Mouse (Mus musculus) intestine, embryonic 15.5 days (tissue): ENCODE results near the gene Dot1l. TPM values are rescaled to one million over a fixed set of nuclear protein-coding genes. Genes with fewer than 3 reads are reported as not detected.
A peak's percentile ranks its signal among the peaks of the same experiment; 100 is the strongest.

ENCODE experiments used
- ATAC-seq: fragments of 200-750 bp; cut with Nextera tagmentation; 2 replicates; pipeline ENCODE4 v1.8.0; 2017; ENCODE audit warnings: moderate TSS enrichment, moderate library complexity
- H3K27ac ChIP-seq: fragments of 300-500 bp; sonication (generic); 2 replicates; pipeline ENCODE4 v1.5.1; 2015; ENCODE audit warnings: mild to moderate bottlenecking, inconsistent platforms
- H3K27me3 ChIP-seq: fragments of 300-500 bp; sonication (generic); replicated peaks from 2 replicates; pipeline ENCODE4 v1.6.1; 2015; ENCODE audit warnings: inconsistent platforms
- H3K36me3 ChIP-seq: fragments of 300-500 bp; sonication (generic); 2 replicates; pipeline ENCODE4 v1.6.1; 2015; ENCODE audit warnings: inconsistent platforms
- H3K4me1 ChIP-seq: fragments of 300-500 bp; sonication (generic); replicated peaks from 2 replicates; pipeline ENCODE4 v1.6.1; 2015; ENCODE audit warnings: inconsistent platforms
- H3K4me2 ChIP-seq: fragments of 300-500 bp; sonication (generic); replicated peaks from 2 replicates; pipeline ENCODE4 v1.6.1; 2015; ENCODE audit warnings: mild to moderate bottlenecking, inconsistent platforms
- H3K4me3 ChIP-seq: fragments of 300-500 bp; sonication (generic); replicated peaks from 2 replicates; pipeline ENCODE4 v1.5.1; 2015; ENCODE audit warnings: inconsistent platforms
- H3K9ac ChIP-seq: fragments of 300-500 bp; sonication (generic); 2 replicates; pipeline ENCODE4 v1.6.1; 2015; ENCODE audit warnings: inconsistent platforms
- H3K9me3 ChIP-seq: fragments of 300-500 bp; sonication (generic); 2 replicates; pipeline ENCODE4 v1.6.1; 2016; ENCODE audit warnings: inconsistent platforms
- WGBS: fragments of 180-500 bp; shearing (Covaris S2); methylation state at CpG from one replicate; pipeline ENCODE4 v1.1.7; 2015; 5-methylcytosine and 5-hydroxymethylcytosine counted together
- polyA plus RNA-seq: library from polyadenylated mRNA; unstranded; fragments of >200 nt; fragmentation: Nextera tagmentation; extraction: Ambion mirVana; gene quantifications from 2 replicates; pipeline ENCODE4 v1.2.1, GENCODE M21; 2015

Gene Dot1l
- polyA plus RNA-seq, 1 experiment from 2014 or later: 12.0 TPM

- H3K4me3 ChIP-seq: no peak overlapping the region
- H3K4me1 ChIP-seq: no peaks in the 10 kb centered on the region
- peaks cover 66% of the 10 kb centered on the region for H3K36me3 ChIP-seq
- H3K27me3 ChIP-seq: no peaks in the 10 kb centered on the region
- no peaks in the 10 kb centered on the region for H3K9me3 ChIP-seq
- H3K27ac ChIP-seq: no peak overlapping the region
- no peak overlapping the region for H3K9ac ChIP-seq
- no peak for ATAC-seq
- H3K4me2 ChIP-seq: no peak overlapping the region
Measured at GRCm38 (mm10) chr10:80779565-80779964, 24.6 kb downstream of the Dot1l start.

- Histone ChIP-seq H3K9me3 (no peaks in the 10 kb centered on the region), H3K4me2 (no peak overlapping the region), H3K4me1 (no peaks in the 10 kb centered on the region), H3K27me3 (no peaks in the 10 kb centered on the region), H3K36me3 (peaks cover 64% of the 10 kb centered on the region), H3K4me3 (no peak overlapping the region), H3K9ac (no peak overlapping the region), H3K27ac (no peak overlapping the region)
- 99% methylated on average over 2 of the region's 2 CpGs for WGBS
- ATAC-seq: no peak
Measured at GRCm38 (mm10) chr10:80784302-80784701, 29.3 kb downstream of the Dot1l start.

- Histone ChIP-seq H3K27ac (no peak overlapping the region), H3K4me3 (no peak overlapping the region), H3K9me3 (no peaks in the 10 kb centered on the region), H3K36me3 (peaks cover 62% of the 10 kb centered on the region), H3K4me1 (no peaks in the 10 kb centered on the region), H3K9ac (no peak overlapping the region), H3K27me3 (no peaks in the 10 kb centered on the region), H3K4me2 (no peak overlapping the region)
- ATAC-seq: no peak
- 88% methylated on average over 12 of the region's 12 CpGs for WGBS
Measured at GRCm38 (mm10) chr10:80784871-80785270, 29.9 kb downstream of the Dot1l start.

GRCm38 (mm10) chr10:80785963-80786362 is 31.0 kb downstream of the Dot1l start:
- Histone ChIP-seq H3K4me3 (no peak overlapping the region), H3K27ac (no peak overlapping the region), H3K4me2 (no peak overlapping the region), H3K4me1 (no peaks in the 10 kb centered on the region), H3K27me3 (no peaks in the 10 kb centered on the region), H3K9ac (no peak overlapping the region), H3K36me3 (peaks cover 70% of the 10 kb centered on the region), H3K9me3 (no peaks in the 10 kb centered on the region)
- ATAC-seq: no peak
- WGBS: 94% methylated on average over 11 of the region's 11 CpGs

GRCm38 (mm10) chr10:80787517-80787916 is 32.5 kb downstream of the Dot1l start:
- WGBS: 80% methylated on average over 2 of the region's 2 CpGs
- no peak for ATAC-seq
- Histone ChIP-seq H3K4me2 (no peak overlapping the region), H3K4me1 (0 out of 2 replicates have a peak, but pooled peaks cover 7% of the 10 kb centered on the region), H3K4me3 (no peak overlapping the region), H3K36me3 (peaks cover 85% of the 10 kb centered on the region), H3K9me3 (no peaks in the 10 kb centered on the region), H3K27ac (no peak overlapping the region), H3K9ac (no peak overlapping the region), H3K27me3 (no peaks in the 10 kb centered on the region)

- 87% methylated on average over 19 of the region's 19 CpGs for WGBS
- H3K9ac ChIP-seq: no peak overlapping the region
- no peaks in the 10 kb centered on the region for H3K27me3 ChIP-seq
- H3K36me3 ChIP-seq: peaks cover 77% of the 10 kb centered on the region
- H3K27ac ChIP-seq: no peak overlapping the region
- no peak overlapping the region for H3K4me3 ChIP-seq
- H3K4me2 ChIP-seq: no peak overlapping the region
- H3K9me3 ChIP-seq: no peaks in the 10 kb centered on the region
- H3K4me1 ChIP-seq: peaks cover 12% of the 10 kb centered on the region; the same call in 1 of the 2 replicates
- ATAC-seq: no peak; the same call in 1 of the 2 replicates
Measured at GRCm38 (mm10) chr10:80790761-80791404, 35.9 kb downstream of the Dot1l start.

GRCm38 (mm10) chr10:80791476-80792174 is 36.6 kb downstream of the Dot1l start:
- Histone ChIP-seq H3K4me3 (no peak overlapping the region), H3K27ac (no peak overlapping the region), H3K9ac (no peak overlapping the region), H3K4me2 (no peak overlapping the region), H3K9me3 (no peaks in the 10 kb centered on the region), H3K36me3 (peaks cover 70% of the 10 kb centered on the region), H3K27me3 (no peaks in the 10 kb centered on the region), H3K4me1 (peaks cover 18% of the 10 kb centered on the region)
- ATAC-seq: 0 out of 2 replicates have a peak, but pooled peaks have one; percentile 7
- 82% methylated on average over 33 of the region's 33 CpGs for WGBS

GRCm38 (mm10) chr10:80792175-80793032 is 37.4 kb downstream of the Dot1l start:
- Histone ChIP-seq H3K4me2 (no peak overlapping the region), H3K27ac (no peak overlapping the region), H3K9me3 (no peaks in the 10 kb centered on the region), H3K9ac (no peak overlapping the region), H3K4me3 (no peak overlapping the region), H3K36me3 (peaks cover 66% of the 10 kb centered on the region), H3K27me3 (no peaks in the 10 kb centered on the region), H3K4me1 (peaks cover 25% of the 10 kb centered on the region)
- 62% methylated on average over 41 of the region's 41 CpGs for WGBS
- no peak for ATAC-seq

- Histone ChIP-seq H3K36me3 (peaks cover 61% of the 10 kb centered on the region), H3K9ac (no peak overlapping the region)
- WGBS: 89% methylated on average over 13 of the region's 13 CpGs
Measured at GRCm38 (mm10) chr10:80793033-80793784, 38.2 kb downstream of the Dot1l start.

GRCm38 (mm10) chr10:80793803-80794202 is 38.8 kb downstream of the Dot1l start:
- 88% methylated on average over 4 of the region's 4 CpGs for WGBS
- H3K27ac ChIP-seq: no peak overlapping the region

More at GRCm38 (mm10) chr10:80793033-80793784, 38.2 kb downstream of the Dot1l start:
- no peak for ATAC-seq
- Histone ChIP-seq H3K27ac (no peak overlapping the region), H3K9me3 (no peaks in the 10 kb centered on the region), H3K27me3 (no peaks in the 10 kb centered on the region), H3K4me1 (peaks cover 25% of the 10 kb centered on the region), H3K4me3 (no peak overlapping the region), H3K4me2 (no peak overlapping the region)

GRCm38 (mm10) chr10:80794750-80795149 is 39.7 kb downstream of the Dot1l start:
- Histone ChIP-seq H3K4me2 (no peak overlapping the region), H3K9ac (no peak overlapping the region), H3K27me3 (no peaks in the 10 kb centered on the region), H3K4me3 (no peak overlapping the region), H3K36me3 (peaks cover 47% of the 10 kb centered on the region), H3K9me3 (no peaks in the 10 kb centered on the region), H3K4me1 (peaks cover 28% of the 10 kb centered on the region), H3K27ac (no peak overlapping the region)
- ATAC-seq: no peak
- WGBS: 81% methylated on average over 8 of the region's 8 CpGs

More at GRCm38 (mm10) chr10:80793803-80794202, 38.8 kb downstream of the Dot1l start:
- Histone ChIP-seq H3K4me3 (no peak overlapping the region), H3K9ac (no peak overlapping the region), H3K27me3 (no peaks in the 10 kb centered on the region), H3K4me1 (peaks cover 25% of the 10 kb centered on the region), H3K9me3 (no peaks in the 10 kb centered on the region), H3K4me2 (no peak overlapping the region), H3K36me3 (peaks cover 55% of the 10 kb centered on the region)
- no peak for ATAC-seq
